Mouse (Mus musculus): ENCODE results near the gene Stt3a. TPM values are rescaled to one million over a fixed set of nuclear protein-coding genes. Genes with fewer than 3 reads are reported as not detected.
A peak's percentile ranks its signal among the peaks of the same experiment; 100 is the strongest.

Gene Stt3a
- 58.3 and 83.2 TPM in 2 replicates for polyA plus RNA-seq (2012; ENCODE audit: insufficient read depth, insufficient read length, missing spikeins)

DNA sequence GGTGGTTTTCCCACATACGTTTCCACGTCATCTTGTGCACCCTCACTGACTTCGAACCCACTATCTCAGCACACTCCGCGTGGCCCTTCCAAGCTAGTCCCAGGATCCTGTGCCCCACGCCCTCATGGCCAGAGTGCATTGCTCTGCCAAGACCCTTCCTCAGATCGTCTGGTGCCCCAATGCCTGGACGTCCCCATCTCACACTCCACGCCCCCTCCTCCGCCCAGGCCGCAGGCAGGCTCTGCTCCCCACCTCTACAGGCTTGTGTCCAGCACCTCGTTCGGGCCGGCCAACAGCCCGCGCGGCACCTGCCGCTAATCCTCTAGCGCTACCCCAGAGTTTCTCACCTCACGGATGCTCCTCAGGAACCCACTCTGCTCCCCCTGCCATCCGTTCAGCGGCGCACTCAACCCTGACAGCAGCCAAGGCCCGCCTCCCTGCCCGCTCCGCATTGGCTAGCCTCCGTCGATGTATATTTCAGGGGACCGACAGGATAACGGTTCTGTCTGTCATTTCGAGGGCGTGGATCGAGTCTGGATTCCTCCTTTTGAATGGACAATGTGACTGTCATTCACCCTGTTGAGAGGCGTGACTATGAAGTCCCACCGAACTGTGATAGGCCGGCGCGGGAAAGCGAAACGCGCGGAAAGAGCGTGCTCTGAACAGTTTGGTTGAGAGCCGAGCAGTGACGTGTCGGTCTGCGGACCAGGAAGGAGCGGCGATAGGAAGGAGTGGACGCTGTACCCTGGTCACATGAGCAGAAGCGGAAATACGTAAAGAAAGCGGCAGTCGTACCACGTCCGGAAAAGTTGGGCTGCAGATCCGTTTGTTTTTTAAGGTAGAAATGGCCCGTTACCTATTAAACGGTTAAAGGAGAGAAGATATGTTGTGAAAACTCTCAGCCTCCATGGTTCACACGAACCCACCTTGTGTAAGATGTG, at the start of gene Stt3a:
Stt3a (minus strand) TSS at position 477 of the 941 bp plus-strand sequence.
- Histone ChIP-seq H3K4me3 (ENCODE audit: insufficient read depth, low read depth, low read length) (peak within 1 kb of the TSS; percentile 71), H3K4me1 (ENCODE audit: control insufficient read depth, insufficient read depth, insufficient read length, low read length) (peaks cover 5% of the 10 kb centered on the region; the same call in 1 of the 2 replicates), H3K27ac (replicated peaks; ENCODE audit: low read depth, low read length) (peak within 1 kb of the TSS; percentile 90)

- no peaks in the 10 kb centered on the region for H3K4me1 ChIP-seq (ENCODE audit: control insufficient read depth, insufficient read depth, insufficient read length, low read length)
- no peak overlapping the region for H3K27ac ChIP-seq (replicated peaks; ENCODE audit: low read depth, low read length)
- no peak overlapping the region for H3K4me3 ChIP-seq (ENCODE audit: insufficient read depth, low read depth, low read length)
Measured at GRCm38 (mm10) chr9:36814486-36814885, 47.0 kb upstream of the Stt3a start.

GRCm38 (mm10) chr9:36808126-36808785, 40.8 kb upstream of the Stt3a start:
- no peak overlapping the region for H3K4me3 ChIP-seq (ENCODE audit: insufficient read depth, low read depth, low read length)
- H3K27ac ChIP-seq (replicated peaks; ENCODE audit: low read depth, low read length) = no peak overlapping the region
- no peaks in the 10 kb centered on the region for H3K4me1 ChIP-seq (ENCODE audit: control insufficient read depth, insufficient read depth, insufficient read length, low read length)

DNA sequence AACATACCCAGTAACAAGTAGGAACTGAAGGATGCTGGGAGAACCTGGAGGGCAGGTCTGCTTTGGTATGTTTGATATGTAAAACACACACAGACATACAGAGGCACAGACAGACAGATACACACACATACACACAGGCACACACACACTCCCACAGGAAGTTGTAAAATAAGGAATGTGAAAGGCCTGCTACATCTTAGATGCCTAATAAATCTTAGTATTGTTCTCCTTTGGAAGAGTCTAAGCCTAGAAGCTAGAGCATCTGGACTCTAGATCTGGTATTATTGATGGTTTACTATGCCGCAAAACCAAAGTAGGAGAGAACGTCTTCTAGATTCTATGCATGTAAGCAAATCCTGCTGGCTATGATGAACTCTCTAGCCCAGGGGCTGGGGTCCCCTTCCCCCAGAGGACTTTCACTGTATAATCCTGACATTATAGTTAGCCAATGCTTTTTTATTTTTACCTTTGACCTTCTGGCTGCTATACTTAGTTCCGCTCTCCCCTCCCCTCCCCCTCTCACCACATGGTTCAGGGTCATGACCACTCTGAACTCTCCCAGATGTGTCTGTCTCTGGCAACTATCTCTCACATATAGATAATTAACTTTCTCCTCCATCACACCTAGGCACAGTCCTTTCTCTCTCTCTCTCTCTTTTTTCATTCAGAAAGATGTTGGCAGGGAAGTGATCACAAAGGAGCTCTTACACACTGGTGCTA, 37.9 kb upstream of the Stt3a start:
- Histone ChIP-seq H3K4me1 (ENCODE audit: control insufficient read depth, insufficient read depth, insufficient read length, low read length) (no peaks in the 10 kb centered on the region), H3K4me3 (ENCODE audit: insufficient read depth, low read depth, low read length) (no peak overlapping the region), H3K27ac (replicated peaks; ENCODE audit: low read depth, low read length) (no peak overlapping the region)

DNA sequence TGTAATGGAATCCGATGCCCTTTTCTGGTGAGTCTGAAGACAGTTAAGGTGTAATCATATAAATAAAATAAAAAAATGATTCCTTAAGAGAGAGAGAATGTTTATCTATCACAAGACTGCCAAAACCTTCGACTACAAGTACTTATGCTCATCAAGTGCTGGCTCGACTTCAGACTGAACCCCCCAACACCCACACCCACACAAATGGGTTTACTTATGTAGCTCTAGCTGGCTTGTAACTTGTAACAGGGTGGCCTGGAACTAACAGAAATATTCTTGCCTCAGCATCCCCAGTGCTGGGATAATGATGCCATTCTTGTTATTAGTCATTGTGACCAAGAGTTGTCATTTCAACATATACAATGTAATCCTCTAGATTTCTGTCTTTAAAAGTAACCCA, 36.4 kb upstream of the Stt3a start:
- no peaks in the 10 kb centered on the region for H3K4me1 ChIP-seq (ENCODE audit: control insufficient read depth, insufficient read depth, insufficient read length, low read length)
- no peak overlapping the region for H3K27ac ChIP-seq (replicated peaks; ENCODE audit: low read depth, low read length)

GRCm38 (mm10) chr9:36803386-36803785, 35.9 kb upstream of the Stt3a start:
- H3K4me3 ChIP-seq (ENCODE audit: insufficient read depth, low read depth, low read length) = no peak overlapping the region
- no peak overlapping the region for H3K27ac ChIP-seq (replicated peaks; ENCODE audit: low read depth, low read length)
- H3K4me1 ChIP-seq (ENCODE audit: control insufficient read depth, insufficient read depth, insufficient read length, low read length) = no peaks in the 10 kb centered on the region

More for the DNA sequence above, 36.4 kb upstream of the Stt3a start:
- H3K4me3 ChIP-seq (ENCODE audit: insufficient read depth, low read depth, low read length) = no peak overlapping the region

DNA sequence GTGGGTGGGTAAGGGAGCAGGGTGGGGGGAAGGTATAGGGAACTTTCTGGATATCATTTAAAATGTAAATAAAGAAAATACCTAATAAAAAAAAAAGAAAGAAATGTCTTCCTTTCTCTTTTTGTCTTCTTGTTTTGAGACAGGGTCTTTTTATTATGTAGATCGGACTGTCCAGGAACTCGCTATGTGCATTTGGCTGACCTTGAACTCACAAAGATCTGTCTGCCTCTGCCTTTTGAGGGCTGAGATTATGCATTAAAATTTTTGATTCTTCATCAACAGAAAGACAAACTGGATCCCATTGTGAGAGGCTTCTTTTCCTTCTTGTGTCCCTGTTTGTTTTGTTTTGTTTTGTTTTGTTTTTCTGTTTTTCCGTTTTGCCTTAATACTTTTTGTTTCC, 35.5 kb upstream of the Stt3a start:
- H3K4me1 ChIP-seq (ENCODE audit: control insufficient read depth, insufficient read depth, insufficient read length, low read length) = no peaks in the 10 kb centered on the region
- no peak overlapping the region for H3K4me3 ChIP-seq (ENCODE audit: insufficient read depth, low read depth, low read length)
- H3K27ac ChIP-seq (replicated peaks; ENCODE audit: low read depth, low read length) = no peak overlapping the region

GRCm38 (mm10) chr9:36801961-36802360, 34.5 kb upstream of the Stt3a start:
- Histone ChIP-seq H3K27ac (replicated peaks; ENCODE audit: low read depth, low read length) (no peak overlapping the region), H3K4me1 (ENCODE audit: control insufficient read depth, insufficient read depth, insufficient read length, low read length) (no peaks in the 10 kb centered on the region), H3K4me3 (ENCODE audit: insufficient read depth, low read depth, low read length) (no peak overlapping the region)

- Histone ChIP-seq H3K4me1 (ENCODE audit: control insufficient read depth, insufficient read depth, insufficient read length, low read length) (no peaks in the 10 kb centered on the region; the same call in 1 of the 2 replicates), H3K4me3 (ENCODE audit: insufficient read depth, low read depth, low read length) (peak within 1 kb of the TSS; percentile 94), H3K27ac (replicated peaks; ENCODE audit: low read depth, low read length) (peak within 1 kb of the TSS; percentile 73)
Measured at GRCm38 (mm10) chr9:36796781-36797555, 29.5 kb upstream of the Stt3a start, which contains the start of gene Ei24. Ei24 (minus strand) TSS chr9:36797393.

GRCm38 (mm10) chr9:36796224-36796623, 28.7 kb upstream of the Stt3a start:
- H3K27ac ChIP-seq (replicated peaks; ENCODE audit: low read depth, low read length) = peak overlapping the region; percentile 73; the same call in 1 of the 2 replicates
- peak overlapping the region; percentile 94 for H3K4me3 ChIP-seq (ENCODE audit: insufficient read depth, low read depth, low read length)
- H3K4me1 ChIP-seq (ENCODE audit: control insufficient read depth, insufficient read depth, insufficient read length, low read length) = no peaks in the 10 kb centered on the region; the same call in 1 of the 2 replicates

- H3K4me1 ChIP-seq (ENCODE audit: control insufficient read depth, insufficient read depth, insufficient read length, low read length) = no peaks in the 10 kb centered on the region; the same call in 1 of the 2 replicates
- H3K4me3 ChIP-seq (ENCODE audit: insufficient read depth, low read depth, low read length) = no peak overlapping the region
- 0 out of 2 replicates have a peak overlapping the region, but pooled peaks have one; percentile 39 for H3K27ac ChIP-seq (replicated peaks; ENCODE audit: low read depth, low read length)
Measured at GRCm38 (mm10) chr9:36795556-36795955, 28.1 kb upstream of the Stt3a start.

DNA sequence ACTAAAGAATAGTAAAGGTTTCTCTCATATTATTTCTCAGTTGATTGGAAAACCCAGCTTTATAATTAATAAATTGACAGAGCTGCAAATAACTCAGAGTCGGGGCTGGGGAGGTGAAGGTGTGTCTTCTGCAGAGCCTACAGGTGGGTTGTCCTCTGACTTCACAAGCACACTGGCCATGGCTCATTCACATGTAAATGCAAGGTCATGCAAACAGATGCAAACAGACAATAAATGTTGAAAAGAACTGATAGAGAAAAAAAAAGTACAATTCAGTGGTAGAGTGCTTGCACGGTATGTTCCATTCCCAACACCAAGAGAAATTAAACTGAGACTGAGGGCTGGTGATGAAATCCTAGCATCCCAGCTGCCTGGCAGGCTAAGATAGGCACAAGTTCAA, 27.0 kb upstream of the Stt3a start:
- Histone ChIP-seq H3K27ac (replicated peaks; ENCODE audit: low read depth, low read length) (no peak overlapping the region), H3K4me3 (ENCODE audit: insufficient read depth, low read depth, low read length) (no peak overlapping the region), H3K4me1 (ENCODE audit: control insufficient read depth, insufficient read depth, insufficient read length, low read length) (no peaks in the 10 kb centered on the region; the same call in 1 of the 2 replicates)

- Histone ChIP-seq H3K27ac (replicated peaks; ENCODE audit: low read depth, low read length) (no peak overlapping the region), H3K4me3 (ENCODE audit: insufficient read depth, low read depth, low read length) (no peak overlapping the region), H3K4me1 (ENCODE audit: control insufficient read depth, insufficient read depth, insufficient read length, low read length) (no peaks in the 10 kb centered on the region; the same call in 1 of the 2 replicates)
Measured at GRCm38 (mm10) chr9:36792191-36792590, 24.7 kb upstream of the Stt3a start.

- no peaks in the 10 kb centered on the region for H3K4me1 ChIP-seq (ENCODE audit: control insufficient read depth, insufficient read depth, insufficient read length, low read length)
- no peak overlapping the region for H3K4me3 ChIP-seq (ENCODE audit: insufficient read depth, low read depth, low read length)
- no peak overlapping the region for H3K27ac ChIP-seq (replicated peaks; ENCODE audit: low read depth, low read length)
Measured at GRCm38 (mm10) chr9:36783921-36784320, 16.4 kb upstream of the Stt3a start.

Data from brown adipose tissue, adult 24 weeks (tissue).